Comparison of ENCODE assay signal across 21 mouse cellular contexts in the genomic region with DNA sequence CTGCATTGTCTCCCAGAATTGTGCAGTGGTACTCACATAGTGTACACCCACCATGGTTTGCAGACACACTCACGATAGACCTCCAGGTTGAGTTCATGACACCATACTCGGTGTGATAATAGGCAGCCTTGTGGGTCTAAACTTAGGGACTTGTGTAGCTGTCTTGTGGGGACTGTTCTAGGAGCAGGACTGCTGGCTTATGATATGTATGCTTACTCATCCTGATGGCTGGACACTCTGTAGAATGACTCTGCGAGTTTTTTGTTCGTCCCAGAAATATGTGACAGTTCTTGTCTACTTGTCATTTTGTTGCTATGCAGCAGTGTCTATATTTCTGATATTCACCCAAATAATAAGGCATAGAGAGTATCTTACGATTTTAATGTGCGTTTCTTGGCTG. TPM values are rescaled to one million over a fixed set of nuclear protein-coding genes. Genes with fewer than 3 reads are reported as not detected.
DNase-seq lines count a peak whose midpoint lies in the region; ATAC-seq lines count a peak whose summit lies in the region.
"Had no signal": no experiment of that assay in that cellular context is flagged by ENCODE, and none has a peak within 500 bp of the region (broad histone marks: within the 10 kb centered on the region; RNA-seq: fewer than 3 reads in every experiment).

No protein-coding gene starts in this region.

- 0 out of 2 replicates have a peak, but pooled peaks have one; percentile 4 for ATAC-seq in kidney, embryonic 15.5 days (replicated peaks; ENCODE audit: low FRiP score)
- ATAC-seq in midbrain, embryonic 11.5 days (ENCODE audit: low FRiP score) = no peak
- 0 out of 2 replicates have a peak, but pooled peaks have one; percentile 13 for ATAC-seq in megakaryocyte progenitor cell, adult 5-6 weeks (replicated peaks; ENCODE audit: poor library complexity)
- ATAC-seq: forebrain, embryonic 15.5 days; hindbrain, embryonic 16.5 days had no signal

- no peak overlapping the region for H3K4me2 ChIP-seq in kidney, embryonic 15.5 days
- no peak overlapping the region for H3K4me2 ChIP-seq in midbrain, embryonic 11.5 days
- H3K4me2 ChIP-seq: embryonic facial prominence, embryonic 15.5 days; forebrain, embryonic 15.5 days; heart, embryonic 13.5 days; hindbrain, embryonic 12.5 days had no signal

- no peak overlapping the region for H3K4me3 ChIP-seq in kidney, embryonic 15.5 days (replicated peaks)
- no peak overlapping the region for H3K4me3 ChIP-seq in midbrain, embryonic 11.5 days (ENCODE audit: low read depth, low read length)
- H3K4me3 ChIP-seq in midbrain, embryonic 10.5 days = no peak overlapping the region
- H3K4me3 ChIP-seq: embryonic facial prominence, embryonic 15.5 days; erythroblast, embryonic 14.5 days; forebrain, embryonic 10.5 days; forebrain, embryonic 15.5 days; heart, adult 2 months; heart, embryonic 13.5 days; hindbrain, embryonic 12.5 days had no signal

- no peaks in the 10 kb centered on the region for H3K9me3 ChIP-seq in kidney, embryonic 15.5 days (replicated peaks)
- no peaks in the 10 kb centered on the region for H3K9me3 ChIP-seq in midbrain, embryonic 11.5 days (ENCODE audit: control insufficient read depth, low read length)
- no peaks in the 10 kb centered on the region for H3K9me3 ChIP-seq in midbrain, embryonic 10.5 days (replicated peaks)
- H3K9me3 ChIP-seq: embryonic facial prominence, embryonic 15.5 days; forebrain, embryonic 10.5 days; forebrain, embryonic 15.5 days; heart, embryonic 13.5 days; hindbrain, embryonic 12.5 days had no signal

- H3K36me3 ChIP-seq in kidney, embryonic 15.5 days = no peaks in the 10 kb centered on the region
- no peaks in the 10 kb centered on the region for H3K36me3 ChIP-seq in midbrain, embryonic 11.5 days (ENCODE audit: control insufficient read depth, insufficient read depth, low read length)
- no peaks in the 10 kb centered on the region for H3K36me3 ChIP-seq in midbrain, embryonic 10.5 days
- H3K36me3 ChIP-seq: embryonic facial prominence, embryonic 15.5 days; forebrain, embryonic 10.5 days; forebrain, embryonic 15.5 days; hindbrain, embryonic 12.5 days had no signal

- DNase-seq in kidney, postnatal 10 days = no peak
- peak; percentile 47 for DNase-seq in midbrain, embryonic 11.5 days (ENCODE audit: low spot score, missing footprints)
- no peak for DNase-seq in midbrain, embryonic 10.5 days (ENCODE audit: low spot score)
- no peak for DNase-seq in gastrocnemius, postnatal 4 days (ENCODE audit: low spot score in 2 of 2)
- DNase-seq: adrenal gland, adult 8-10 months; adrenal gland, postnatal 36 days; cerebellum, adult 2 months; cerebellum, postnatal 14 days; embryo, embryonic 11 days; gastrocnemius, postnatal 36 days; heart, adult 2 months; heart, postnatal 4 days had no signal

- H3K9ac ChIP-seq in kidney, embryonic 15.5 days = no peak overlapping the region
- H3K9ac ChIP-seq in midbrain, embryonic 11.5 days (ENCODE audit: low read length) = no peak overlapping the region
- H3K9ac ChIP-seq: embryonic facial prominence, embryonic 15.5 days; forebrain, embryonic 15.5 days; hindbrain, embryonic 12.5 days had no signal

- H3K4me1 ChIP-seq in kidney, embryonic 15.5 days = 0 out of 2 replicates have a peak, but pooled peaks cover 3% of the 10 kb centered on the region
- no peaks in the 10 kb centered on the region for H3K4me1 ChIP-seq in midbrain, embryonic 11.5 days (ENCODE audit: control insufficient read depth, insufficient read depth, low read length)
- no peaks in the 10 kb centered on the region for H3K4me1 ChIP-seq in midbrain, embryonic 10.5 days
- H3K4me1 ChIP-seq: embryonic facial prominence, embryonic 15.5 days; forebrain, embryonic 15.5 days; hindbrain, embryonic 12.5 days had no signal

- no peaks in the 10 kb centered on the region for H3K27me3 ChIP-seq in kidney, embryonic 15.5 days
- no peaks in the 10 kb centered on the region for H3K27me3 ChIP-seq in midbrain, embryonic 11.5 days (ENCODE audit: control insufficient read depth, insufficient read depth, low read length)
- H3K27me3 ChIP-seq in midbrain, embryonic 10.5 days (ENCODE audit: low read depth, poor library complexity, severe bottlenecking) = no peaks in the 10 kb centered on the region
- H3K27me3 ChIP-seq: embryonic facial prominence, embryonic 15.5 days; forebrain, embryonic 15.5 days; heart, embryonic 13.5 days; hindbrain, embryonic 12.5 days had no signal

- WGBS in kidney, embryonic 15.5 days = 87% methylated on average over 6 of the region's 6 CpGs
- 94% methylated on average over 6 of the region's 6 CpGs for WGBS in midbrain, embryonic 11.5 days
- WGBS in midbrain, embryonic 10.5 days = 93% methylated on average over 6 of the region's 6 CpGs

- H3K27ac ChIP-seq in kidney, embryonic 15.5 days = no peak overlapping the region
- H3K27ac ChIP-seq in midbrain, embryonic 11.5 days (ENCODE audit: low read depth, low read length) = no peak overlapping the region
- H3K27ac ChIP-seq in midbrain, embryonic 10.5 days (replicated peaks) = no peak overlapping the region
- H3K27ac ChIP-seq: embryonic facial prominence, embryonic 15.5 days; forebrain, embryonic 10.5 days; forebrain, embryonic 15.5 days; heart, adult 2 months; heart, embryonic 13.5 days; hindbrain, embryonic 12.5 days had no signal

RNA-seq across cellular contexts. Expression of gene Cryzl2, which starts 23.3 kb away (rescaled TPM):
- 17.4 and 19.8 TPM in 2 replicates for polyA plus RNA-seq in kidney, embryonic 15.5 days (2015; fragmentation: Nextera tagmentation; extraction: Ambion mirVana)
- polyA plus RNA-seq in midbrain, embryonic 11.5 days (2014; fragmentation: Nextera tagmentation; extraction: Ambion mirVana) = 7.4 and 8.3 TPM in 2 replicates
- 6.4 and 7.3 TPM in 2 replicates for polyA plus RNA-seq in midbrain, embryonic 10.5 days (2016; fragmentation: Nextera tagmentation; extraction: Ambion mirVana)
- total RNA-seq in megakaryocyte progenitor cell, adult 5-6 weeks (2015) = 27.4 and 29.2 TPM in 2 replicates
- total RNA-seq in megakaryocyte progenitor cell, adult 5-6 weeks (2017) = 12.2 and 18.6 TPM in 2 replicates
- total RNA-seq in gastrocnemius, postnatal 4 days (2021) = 1 to 10 TPM; 4.3 to 5.6 TPM

RNA-seq across cellular contexts. Expression of gene Sec16b, which starts 24.9 kb away (rescaled TPM):
- polyA plus RNA-seq in kidney, embryonic 15.5 days (2015; fragmentation: Nextera tagmentation; extraction: Ambion mirVana) = 2.2 and 2.6 TPM in 2 replicates
- 0.55 and 0.80 TPM in 2 replicates for polyA plus RNA-seq in midbrain, embryonic 11.5 days (2014; fragmentation: Nextera tagmentation; extraction: Ambion mirVana)
- 0.49 and 0.63 TPM in 2 replicates for polyA plus RNA-seq in midbrain, embryonic 10.5 days (2016; fragmentation: Nextera tagmentation; extraction: Ambion mirVana)
- 0.93 and 1.2 TPM in 2 replicates for total RNA-seq in megakaryocyte progenitor cell, adult 5-6 weeks (2015)
- 0.17 and 0.54 TPM in 2 replicates for total RNA-seq in megakaryocyte progenitor cell, adult 5-6 weeks (2017)
- total RNA-seq in gastrocnemius, postnatal 4 days (2021) = 1 to 10 TPM; 5.0 to 5.6 TPM
- polyA plus RNA-seq: erythroblast, embryonic 14.5 days had no signal
